Mouse (Mus musculus) heart, postnatal 36 days (tissue): ENCODE data around the gene Gpd1l. TPM values are rescaled to one million over a fixed set of nuclear protein-coding genes. Genes with fewer than 3 reads are reported as not detected.

Experiments
- DNase-seq, 2 experiments: peaks; one replicate each; pipeline ENCODE4 v3.0.0; 2021 to 2022
- intact Hi-C: fragments of 180-260 bp; cut with DNase I; formaldehyde crosslinking; loops from one replicate; pipeline ENCODE4 v1.15.1; 2025
- total RNA-seq, 2 experiments: library from RNA; stranded (reverse); gene quantifications; 2 replicates each; pipeline ENCODE4 v1.2.3; 2021

Gene Gpd1l
- total RNA-seq, 2 experiments from 2014 or later = 42.2 to 44.4 TPM

DNA sequence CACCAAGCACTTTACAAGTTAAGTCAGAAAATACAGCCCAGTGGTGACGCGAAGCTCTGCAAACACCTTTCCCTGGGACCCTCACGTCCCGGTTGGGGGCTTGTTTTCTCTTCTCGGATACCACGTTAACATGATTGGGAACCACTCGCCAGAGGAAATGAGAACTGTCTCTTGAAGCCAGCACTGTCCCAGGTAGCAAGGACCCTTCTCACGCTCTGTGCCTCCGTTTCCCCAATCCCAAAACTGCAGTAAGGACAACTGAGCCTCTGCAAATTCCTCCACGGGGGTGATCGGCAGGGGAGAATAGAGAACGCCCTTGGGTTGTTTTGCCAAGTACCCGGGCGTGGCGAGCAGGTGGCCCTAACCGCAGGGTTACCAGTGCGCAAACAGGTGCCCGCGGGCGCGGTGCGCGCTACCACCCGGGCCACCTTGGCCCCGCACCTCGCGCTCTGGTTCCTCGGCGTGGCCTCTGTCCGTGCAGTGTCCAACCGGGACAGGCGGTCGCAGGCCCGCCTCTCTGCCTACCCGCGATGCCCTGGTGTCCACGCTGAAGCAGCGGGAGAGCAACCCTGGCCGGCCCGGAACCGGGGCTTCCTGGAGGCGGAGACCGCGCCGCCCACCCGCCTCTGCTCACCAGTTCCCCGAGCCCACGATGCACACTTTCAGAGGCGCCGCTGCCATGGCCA is 607 bp downstream of the Gpd1l start:
- DNase-seq = no peak

GRCm38 (mm10) chr9:114932607-114933006 is 1.2 kb downstream of the Gpd1l start:
- DNase-seq = no peak
- intact Hi-C loops = loop anchor here (5.0 to 10.0 kb wide), 2 partner anchors 200 to 288 kb away; partner anchors contain the start of genes Cmtm6 and Cnot10

More for the DNA sequence above, 607 bp downstream of the Gpd1l start:
- intact Hi-C loops = loop anchor here (5.0 to 10.0 kb wide), 2 partner anchors 201 to 288 kb away; partner anchors contain the start of genes Cmtm6 and Cnot10

- DNase-seq = peak; percentile 77 to 82
- intact Hi-C loops = loop anchor here (1.0 to 10.0 kb wide), 3 partner anchors 17 to 286 kb away; partner anchors contain the start of genes Cmtm6 and Cnot10
Measured at GRCm38 (mm10) chr9:114930464-114931090, 3.2 kb downstream of the Gpd1l start.

DNA sequence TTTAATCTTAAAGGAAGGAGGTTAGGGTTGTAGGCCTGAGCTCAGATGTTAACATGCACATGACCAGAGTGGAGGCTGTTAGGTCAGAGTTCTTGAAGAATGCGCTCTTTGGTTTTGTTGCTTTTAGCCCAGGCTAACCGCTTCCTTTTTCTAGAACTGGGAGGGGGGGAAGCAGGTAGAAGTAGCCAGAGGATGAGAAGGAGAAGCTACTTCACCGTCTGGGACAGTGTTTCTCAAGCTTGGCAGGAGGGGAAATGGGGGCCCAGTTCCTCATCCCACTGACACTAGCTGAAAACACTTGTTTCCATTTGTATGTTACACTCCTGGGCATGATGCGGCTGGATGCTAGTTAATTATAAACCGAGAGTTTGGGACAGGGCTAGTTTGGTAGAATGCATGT is 8.2 kb downstream of the Gpd1l start:
- no peak for DNase-seq
- intact Hi-C loops = no loop called here

DNA sequence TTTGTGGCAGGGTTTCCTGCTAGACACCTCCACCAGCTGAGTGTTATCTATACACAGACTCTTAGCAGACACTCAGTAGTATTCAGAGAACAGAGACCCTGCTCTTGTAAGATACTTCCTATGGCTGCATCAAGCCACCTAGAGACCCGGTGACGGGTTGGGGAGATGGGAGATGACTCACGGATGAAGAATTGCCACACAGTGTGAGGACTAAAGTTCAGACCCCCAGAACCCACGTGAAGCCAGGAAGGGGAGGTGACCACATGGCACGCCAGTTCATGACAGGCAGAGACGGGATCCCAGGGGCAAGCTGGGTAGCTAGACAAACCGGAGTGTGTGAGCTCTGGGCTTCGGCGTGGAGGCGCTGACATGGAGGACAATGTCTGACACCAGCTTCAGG is 8.7 kb downstream of the Gpd1l start:
- intact Hi-C loops = no loop called here
- no peak for DNase-seq

- DNase-seq = no peak
Measured at GRCm38 (mm10) chr9:114924511-114924910, 9.3 kb downstream of the Gpd1l start.

DNA sequence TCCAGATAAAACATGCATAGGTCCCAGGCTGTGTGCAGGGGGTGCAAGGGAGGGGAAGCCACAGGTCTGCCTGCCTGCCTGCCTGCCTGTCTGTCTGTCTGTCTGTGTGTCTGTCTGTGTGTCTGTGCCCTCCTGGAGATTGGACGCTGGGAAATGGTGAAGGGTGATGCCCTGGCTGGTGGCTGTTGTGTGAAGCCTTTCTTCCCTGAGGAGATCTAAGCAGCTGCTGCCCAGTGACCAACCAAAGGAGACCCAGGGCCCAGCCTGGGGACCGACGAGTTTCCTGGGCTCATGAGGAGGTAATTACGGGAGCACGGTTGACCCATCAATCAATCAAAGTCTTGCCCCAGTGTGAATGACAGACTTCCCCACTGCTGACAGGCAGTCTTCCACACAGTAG is 11.6 kb downstream of the Gpd1l start:
- no peak for DNase-seq
- intact Hi-C loops = no loop called here

More at GRCm38 (mm10) chr9:114924511-114924910, 9.3 kb downstream of the Gpd1l start:
- intact Hi-C loops = no loop called here

- DNase-seq = peak; percentile 21 to 36
- intact Hi-C loops = no loop called here
Measured at GRCm38 (mm10) chr9:114921352-114922081, 12.3 kb downstream of the Gpd1l start.

DNA sequence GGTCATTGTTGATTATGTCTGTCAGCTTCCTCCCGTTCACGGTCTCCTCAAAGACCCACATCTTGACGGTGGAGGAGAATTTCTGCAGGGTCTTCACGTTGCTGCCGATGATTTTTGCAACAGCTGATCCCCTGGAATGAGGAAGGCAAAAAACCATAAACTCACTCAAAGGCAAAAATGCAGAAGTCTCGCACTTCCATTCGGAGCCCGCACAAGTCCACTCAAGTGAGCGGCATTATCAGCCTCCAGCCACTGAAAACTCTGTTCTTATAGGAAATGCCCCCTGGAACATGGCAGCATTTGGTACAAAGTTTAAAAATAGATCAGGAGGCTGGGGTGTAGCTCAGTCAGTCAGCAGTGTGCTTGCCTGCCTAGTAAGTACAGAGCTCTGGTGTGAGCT is 13.2 kb downstream of the Gpd1l start:
- DNase-seq = no peak
- intact Hi-C loops = no loop called here

- intact Hi-C loops = loop anchor here (1.0 to 5.0 kb wide), 4 partner anchors 17 to 116 kb away; partner anchors contain the start of gene Cmtm8
- DNase-seq = peak; percentile 79 to 84
Measured at GRCm38 (mm10) chr9:114912680-114913649, 20.8 kb downstream of the Gpd1l start.

- intact Hi-C loops = no loop called here
- peak in 1 of 2 experiments; percentile 18 for DNase-seq
Measured at GRCm38 (mm10) chr9:114907509-114907908, 26.3 kb downstream of the Gpd1l start.

DNA sequence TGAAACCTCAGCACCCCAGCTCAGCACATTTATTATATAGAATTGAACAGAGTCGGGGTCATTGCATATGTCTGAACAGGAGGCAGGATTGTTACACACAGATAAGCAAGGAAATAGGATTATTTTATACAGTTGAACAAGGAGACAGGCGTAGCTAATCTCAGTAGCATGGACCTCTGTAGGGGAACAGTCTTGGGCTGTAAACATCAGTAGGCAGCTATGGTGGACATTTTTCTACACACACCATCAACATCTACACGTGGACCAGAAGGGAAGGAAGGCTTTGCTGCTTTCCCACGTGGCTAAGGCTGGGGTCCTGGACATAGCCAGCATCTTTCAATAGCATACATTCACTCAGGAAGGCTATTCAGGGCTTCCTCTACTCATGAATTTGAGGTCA is 37.9 kb downstream of the Gpd1l start:
- intact Hi-C loops = no loop called here
- DNase-seq = no peak

- DNase-seq = no peak
- intact Hi-C loops = no loop called here
Measured at GRCm38 (mm10) chr9:114892974-114893373, 40.8 kb downstream of the Gpd1l start.

- no peak for DNase-seq
- intact Hi-C loops = no loop called here
Measured at GRCm38 (mm10) chr9:114890377-114890776, 43.4 kb downstream of the Gpd1l start.

- intact Hi-C loops = loop anchor here (5.0 kb wide), 2 partner anchors 72 to 137 kb away; no protein-coding TSS in a partner anchor
- DNase-seq = no peak
Measured at GRCm38 (mm10) chr9:114888856-114889407, 44.9 kb downstream of the Gpd1l start.

DNA sequence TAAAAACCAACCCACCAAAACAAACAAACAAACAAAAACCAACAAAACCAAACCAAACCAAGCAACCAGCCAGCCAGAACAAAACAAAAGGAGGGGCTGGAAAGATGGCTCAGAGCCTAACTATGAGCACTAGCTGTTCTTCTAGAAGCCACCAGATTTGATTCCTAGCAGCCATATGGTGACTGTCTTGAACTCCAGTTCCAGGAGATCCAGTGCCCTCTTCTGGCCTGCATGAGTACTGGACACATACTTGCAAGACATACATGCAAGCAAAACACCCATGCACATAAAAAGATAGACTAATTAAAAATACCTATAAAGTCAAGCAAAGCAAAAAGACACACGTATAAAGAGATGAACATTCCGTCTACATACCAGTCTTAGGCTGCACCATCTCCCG is 46.1 kb downstream of the Gpd1l start:
- intact Hi-C loops = loop anchor here (1.0 to 5.0 kb wide), 3 partner anchors 70 to 135 kb away; no protein-coding TSS in a partner anchor
- DNase-seq = peak; percentile 12

DNA sequence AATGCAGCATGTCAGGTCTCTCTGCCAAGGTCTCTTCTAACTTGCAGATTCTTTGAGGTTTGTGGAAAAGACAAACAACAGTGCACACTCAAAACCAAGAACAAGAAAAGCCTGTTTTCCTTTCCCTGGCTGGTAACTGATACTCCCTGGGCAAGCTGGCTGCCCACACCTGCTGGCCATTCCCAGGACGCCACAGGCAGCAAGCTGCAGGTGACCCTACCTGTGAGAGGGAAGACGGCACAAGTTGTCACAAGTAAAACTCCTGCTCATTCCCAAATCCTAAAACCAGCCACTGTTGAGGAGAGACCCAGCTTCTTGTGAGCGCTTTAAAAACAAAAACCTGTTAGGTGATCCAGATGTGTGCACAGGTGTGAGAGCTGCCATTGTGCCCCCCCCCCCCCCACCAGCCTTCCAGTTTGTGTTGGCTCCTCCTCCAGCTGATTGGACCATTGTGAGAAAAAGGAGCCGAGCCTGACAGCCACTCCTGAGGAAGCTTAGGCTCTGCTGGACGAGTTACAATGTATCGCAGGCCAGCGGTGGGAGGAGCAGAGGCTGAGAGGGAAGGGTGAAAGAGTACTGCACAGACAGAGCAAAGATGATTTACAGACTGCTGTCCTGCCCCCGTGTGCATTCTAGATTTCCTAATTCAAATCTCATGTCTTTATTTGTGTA is 47.7 kb downstream of the Gpd1l start:
- intact Hi-C loops = loop anchor here (5.0 kb wide), 2 partner anchors 69 to 134 kb away; no protein-coding TSS in a partner anchor

GRCm38 (mm10) chr9:114885564-114885963 is 48.2 kb downstream of the Gpd1l start:
- intact Hi-C loops = loop anchor here (5.0 kb wide), 2 partner anchors 68 to 133 kb away; no protein-coding TSS in a partner anchor
- no peak for DNase-seq

More for the DNA sequence above, 47.7 kb downstream of the Gpd1l start:
- no peak for DNase-seq

GRCm38 (mm10) chr9:114881977-114882376 is 51.8 kb downstream of the Gpd1l start:
- intact Hi-C loops = no loop called here
- no peak for DNase-seq
